Mouse (Mus musculus): ENCODE data around the gene Gnat1.

- no peak for TF ChIP-seq CTCF (conservative IDR thresholded peaks at IDR 0.05; ENCODE audit: insufficient read depth, insufficient read length, low read depth, low read length)
- no peak for TF ChIP-seq POLR2A (IDR thresholded peaks at IDR 0.05; ENCODE audit: low read depth, low read length)
Measured at GRCm38 (mm10) chr9:107646975-107647374, 32.5 kb downstream of the Gnat1 start.
